Mouse (Mus musculus) ES-E14 (cell line): ENCODE results near the gene Gm3248. TPM values are rescaled to one million over a fixed set of nuclear protein-coding genes. Genes with fewer than 3 reads are reported as not detected.
"Not testable (repeated sequence)": the region's sequence is repeated elsewhere in the genome, so short reads cannot be mapped to it uniquely, and the experiment has no call there.

ENCODE experiments used
- DNase-seq: peaks from one replicate; pipeline ENCODE4 v3.0.0-alpha.2; 2013; ENCODE audit warnings: low read depth, low spot score
- H3K27ac ChIP-seq: 2 replicates; pipeline ENCODE4 v1.5.1; 2012; ENCODE audit warnings: low read depth, mild to moderate bottlenecking, low read length, moderate library complexity, mixed read lengths; ENCODE audit not compliant: poor library complexity, insufficient read depth, severe bottlenecking
- H3K36me3 ChIP-seq: 2 replicates; pipeline ENCODE4 v1.6.1; 2012; ENCODE audit warnings: mild to moderate bottlenecking, low read length, moderate library complexity, mixed read lengths; ENCODE audit not compliant: control insufficient read depth, poor library complexity, insufficient read depth, severe bottlenecking
- H3K4me1 ChIP-seq, 2 experiments: fragments of 150-350 bp in 1 of 2; sonication (generic) in 1 of 2; 2 replicates each; pipeline ENCODE4 v1.6.1; 2012; ENCODE audit warnings: low read length in 2 of 2, mild to moderate bottlenecking in 1 of 2, mixed read lengths in 1 of 2; ENCODE audit not compliant: control insufficient read depth in 2 of 2, insufficient read depth in 2 of 2, poor library complexity in 1 of 2
- H3K4me3 ChIP-seq, 2 experiments: fragments of 150-350 bp in 1 of 2; sonication (generic) in 1 of 2; 2 replicates each; pipeline ENCODE4 v1.5.1; 2012; ENCODE audit warnings: low read length in 2 of 2, low read depth in 1 of 2, mild to moderate bottlenecking in 1 of 2, mixed read lengths in 1 of 2; ENCODE audit not compliant: insufficient read depth in 1 of 2, poor library complexity in 1 of 2, severe bottlenecking in 1 of 2
- H3K9ac ChIP-seq: 2 replicates; pipeline ENCODE4 v1.6.1; 2012; ENCODE audit warnings: low read depth, mild to moderate bottlenecking, low read length, mixed read lengths; ENCODE audit not compliant: poor library complexity, insufficient read depth, severe bottlenecking
- H3K9me3 ChIP-seq: fragments of 150-350 bp; sonication (generic); 2 replicates; pipeline ENCODE4 v1.6.1; 2012; ENCODE audit warnings: low read depth, mild to moderate bottlenecking, low read length; ENCODE audit not compliant: control insufficient read depth, insufficient read depth
- in situ Hi-C, 2 experiments: fragments of 600-800 bp; cut with MboI; formaldehyde crosslinking; loops; one replicate each; pipeline ENCODE4 v1.15.1; 2025; ENCODE audit warnings: low sequenced_read_pairs in 2 of 2, inconsistent platforms in 1 of 2; ENCODE audit not compliant: unreplicated experiment in 2 of 2
- total RNA-seq: library from RNA; depleted of rRNA; stranded (reverse); fragments of 300-350 nt; gene quantifications from 2 replicates; pipeline ENCODE4 v1.2.3, GENCODE M21; 2012; rRNA removed

Gm3248 gene
- total RNA-seq: 0.37 and 0.40 TPM in 2 replicates

DNA sequence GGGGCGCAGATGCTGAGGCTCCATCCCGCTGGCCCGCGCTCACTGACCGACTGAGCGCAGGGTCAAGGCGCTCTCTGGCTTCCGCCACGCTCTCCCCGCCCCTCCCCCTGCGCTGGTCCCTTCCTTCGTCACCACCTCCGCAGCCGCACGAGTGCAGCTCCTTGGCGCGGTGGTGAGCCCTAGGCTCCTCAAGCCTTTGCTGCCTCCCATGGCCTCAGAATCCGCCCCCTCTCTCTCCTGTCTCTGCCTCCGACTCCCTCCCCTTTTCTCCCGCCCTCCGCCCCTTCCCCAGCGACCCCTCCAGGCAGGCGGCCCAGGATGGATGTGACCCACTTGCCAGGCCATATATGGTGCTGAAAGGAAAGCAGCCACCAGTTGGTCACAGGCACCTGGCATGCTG, at the start of gene Gm3248:
TSS of gene Gm3248 (minus strand) at position 111 of the 400 bp plus-strand sequence.
- H3K9me3 ChIP-seq, H3K36me3 ChIP-seq, H3K27ac ChIP-seq, H3K4me1 ChIP-seq, in situ Hi-C loops: not testable (repeated sequence)
- Histone ChIP-seq H3K4me3 (peak within 1 kb of the TSS; percentile 56 to 64), H3K9ac (peak within 1 kb of the TSS; percentile 18; the same call in 1 of the 2 replicates)
- DNase-seq: peak; percentile 27

DNA sequence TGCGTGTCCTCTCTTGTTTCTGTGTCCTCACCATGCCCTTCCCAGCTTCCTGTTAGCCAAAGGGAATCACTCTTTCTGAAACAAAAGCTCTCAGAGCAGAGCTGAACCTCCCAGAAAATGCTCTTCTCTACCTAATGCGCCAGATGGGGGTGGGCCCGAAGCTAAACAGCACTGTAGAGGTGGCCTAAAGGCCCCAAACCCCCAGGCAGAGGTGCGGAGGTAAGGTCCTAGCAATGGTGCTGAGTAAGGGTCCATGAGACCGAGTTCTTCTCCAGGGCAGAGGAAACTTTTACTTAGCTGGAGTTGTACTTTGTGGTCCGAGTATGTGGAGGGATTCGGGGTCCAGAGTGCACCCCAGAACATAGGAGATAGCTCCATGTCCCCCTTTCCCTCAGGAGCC, 25.6 kb upstream of the Gm3248 start:
- H3K9ac ChIP-seq, in situ Hi-C loops, H3K4me3 ChIP-seq, H3K9me3 ChIP-seq, H3K36me3 ChIP-seq, DNase-seq, H3K27ac ChIP-seq, H3K4me1 ChIP-seq: not testable (repeated sequence)

DNA sequence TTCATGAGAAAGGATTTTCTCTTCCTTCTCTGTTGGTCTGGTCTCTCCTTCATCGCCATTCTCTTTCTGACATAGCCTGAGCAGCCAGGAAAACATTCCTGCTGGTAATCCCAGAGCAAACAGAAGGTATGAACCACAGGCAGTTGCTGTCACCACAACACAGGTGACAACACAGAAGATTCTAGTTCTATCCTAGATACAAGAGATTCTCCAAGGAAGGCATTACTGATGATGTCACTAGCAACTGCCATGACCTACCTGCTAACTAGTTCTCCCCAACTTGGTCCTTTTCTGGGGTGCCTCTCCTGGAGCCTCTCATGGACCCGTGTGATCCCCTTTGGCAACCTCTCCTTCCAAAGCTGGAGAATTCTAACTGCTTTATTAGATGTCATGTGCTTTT, 17.5 kb upstream of the Gm3248 start, which contains the start of gene Gm3453:
TSS of gene Gm3453 (minus strand) at position 101 of the 400 bp plus-strand sequence.
- in situ Hi-C loops, DNase-seq, H3K4me1 ChIP-seq, H3K4me3 ChIP-seq, H3K27ac ChIP-seq, H3K9me3 ChIP-seq, H3K9ac ChIP-seq, H3K36me3 ChIP-seq: not testable (repeated sequence)

DNA sequence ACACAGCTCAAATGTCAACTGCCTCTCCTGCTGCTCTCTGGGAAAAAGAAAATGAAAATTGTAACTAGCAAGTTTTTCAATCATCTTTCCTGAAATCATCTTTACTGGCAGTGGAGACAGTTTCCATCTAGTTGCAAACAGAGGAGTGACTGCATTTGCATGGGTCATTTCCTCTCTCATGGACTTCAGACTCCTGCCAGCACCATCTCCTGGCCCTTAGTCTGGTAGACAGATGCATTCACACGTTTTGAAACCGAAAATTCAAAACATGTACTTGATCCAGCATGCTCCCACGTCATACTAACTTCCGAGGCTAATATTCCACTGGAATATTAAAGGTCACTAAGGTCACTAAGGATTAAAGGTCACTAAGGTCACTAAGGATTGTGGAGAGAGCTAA, 896 bp upstream of the Gm3248 start:
- H3K9ac ChIP-seq, in situ Hi-C loops, H3K9me3 ChIP-seq, H3K36me3 ChIP-seq, H3K4me1 ChIP-seq, H3K4me3 ChIP-seq, H3K27ac ChIP-seq, DNase-seq: not testable (repeated sequence)

DNA sequence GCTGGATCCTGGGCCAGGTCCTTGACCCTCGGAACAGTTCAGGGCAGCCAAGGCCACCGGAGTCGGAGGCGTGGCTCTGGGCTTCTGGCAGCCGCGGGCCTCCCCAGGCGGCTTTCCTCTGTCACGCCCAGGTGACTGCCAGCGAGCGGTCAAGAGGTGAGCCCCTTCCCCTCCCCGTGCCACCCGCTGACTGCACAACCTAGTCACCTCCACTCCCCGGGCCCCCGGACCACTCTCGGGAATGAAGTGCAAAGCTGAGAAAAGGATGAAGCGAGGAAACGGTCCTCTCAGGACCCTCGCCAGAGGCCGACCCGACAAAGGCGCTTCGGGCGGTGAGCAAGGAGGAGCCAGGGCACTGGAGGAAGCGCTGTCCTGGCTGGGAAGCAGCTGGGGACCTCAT, 443 bp downstream of the Gm3248 start:
- Histone ChIP-seq H3K4me3 (peak overlapping the region; percentile 56 to 64), H3K9ac (peak overlapping the region; percentile 18; the same call in 1 of the 2 replicates)
- H3K4me1 ChIP-seq, H3K27ac ChIP-seq, H3K36me3 ChIP-seq, H3K9me3 ChIP-seq, in situ Hi-C loops: not testable (repeated sequence)
- peak; percentile 9 for DNase-seq

DNA sequence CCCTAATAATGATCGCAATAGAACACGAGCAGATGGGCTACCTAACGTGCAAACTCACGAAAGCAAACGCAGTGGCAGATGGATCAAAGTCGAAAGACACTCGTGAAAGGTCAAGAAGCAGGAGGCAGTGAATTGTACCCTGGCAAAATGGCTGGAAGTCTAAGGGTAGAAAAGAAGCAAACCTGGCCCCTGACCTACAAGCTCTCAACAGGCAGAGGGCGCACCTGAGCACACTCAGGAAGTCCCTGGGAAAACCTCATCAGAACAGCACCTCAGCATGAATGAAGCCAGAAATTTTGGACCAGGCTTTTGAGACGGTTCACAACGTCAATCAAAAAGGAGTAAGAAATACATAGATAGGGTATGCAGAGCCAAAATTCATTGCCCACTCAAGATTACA, 1.1 kb downstream of the Gm3248 start:
- in situ Hi-C loops, DNase-seq, H3K4me1 ChIP-seq, H3K36me3 ChIP-seq, H3K9ac ChIP-seq, H3K4me3 ChIP-seq, H3K27ac ChIP-seq, H3K9me3 ChIP-seq: not testable (repeated sequence)

DNA sequence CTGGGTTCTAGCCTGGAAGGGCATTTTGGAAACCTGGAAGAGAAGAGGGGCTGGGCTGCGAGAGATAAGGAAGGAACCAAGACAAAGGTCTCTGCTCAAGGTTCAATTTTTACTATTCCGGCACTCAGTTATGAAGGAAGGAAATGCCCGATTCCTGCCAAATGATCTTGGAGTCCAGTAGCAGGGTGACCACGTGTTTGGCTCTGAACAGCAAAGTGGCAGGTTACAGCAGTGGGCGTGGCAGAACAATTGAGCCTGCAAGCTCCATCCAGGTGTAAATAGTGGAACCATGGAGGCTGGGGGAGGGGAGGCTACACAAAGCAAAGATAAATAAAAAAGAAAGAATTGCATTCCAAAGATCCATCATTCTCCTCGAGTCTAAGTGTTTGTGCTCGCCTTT, 38.3 kb downstream of the Gm3248 start:
- H3K4me1 ChIP-seq, H3K27ac ChIP-seq, H3K9me3 ChIP-seq, H3K9ac ChIP-seq, H3K36me3 ChIP-seq, H3K4me3 ChIP-seq, DNase-seq, in situ Hi-C loops: not testable (repeated sequence)

DNA sequence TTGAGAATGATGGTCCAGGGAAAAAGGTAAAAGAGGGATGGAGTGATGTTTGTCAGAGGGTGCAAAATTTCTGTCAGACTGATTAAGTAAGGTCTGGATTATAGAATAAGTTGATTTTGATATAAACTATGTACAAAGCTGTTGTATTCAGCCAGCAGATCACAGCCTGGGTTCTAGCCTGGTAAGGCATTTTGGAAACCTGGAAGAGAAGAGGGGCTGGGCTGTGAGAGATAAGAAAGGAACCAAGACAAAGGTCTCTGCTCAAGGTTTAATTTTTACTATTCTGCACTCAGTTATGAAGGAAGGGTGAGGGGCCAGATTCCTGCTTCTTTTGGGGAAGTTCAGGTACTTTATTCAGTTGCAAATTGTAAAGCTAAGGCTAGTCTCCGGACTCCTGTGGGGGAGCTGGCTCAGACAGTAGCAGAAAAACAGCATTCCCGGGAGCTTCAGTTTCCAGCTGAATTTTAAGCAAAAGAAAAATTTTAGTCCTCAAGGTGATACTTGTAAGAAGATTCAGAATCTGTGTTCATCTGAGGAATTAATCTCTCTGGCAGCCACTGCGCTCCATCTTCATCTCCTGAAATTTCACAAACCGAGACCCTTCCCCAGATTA, 43.1 kb downstream of the Gm3248 start:
- H3K36me3 ChIP-seq, in situ Hi-C loops, H3K27ac ChIP-seq: not testable (repeated sequence)

More for the DNA sequence above, 43.1 kb downstream of the Gm3248 start:
- DNase-seq, H3K9me3 ChIP-seq, H3K9ac ChIP-seq, H3K4me1 ChIP-seq, H3K4me3 ChIP-seq: not testable (repeated sequence)
